7 mouse cellular contexts compared by ENCODE assay signal in genomic region chr10:69399814-69400385, GRCm38 (mm10). TPM values are rescaled to one million over a fixed set of nuclear protein-coding genes. Genes with fewer than 3 reads are reported as not detected.
DNase-seq lines count a peak whose midpoint lies in the region; ATAC-seq lines count a peak whose summit lies in the region.

No protein-coding gene starts in this region.

- H3K4me3 ChIP-seq in embryonic facial prominence, embryonic 12.5 days: peak overlapping the region; percentile 57
- H3K4me3 ChIP-seq in midbrain, embryonic 13.5 days (replicated peaks): peak overlapping the region; percentile 65

- 5% methylated on average over 17 of the region's 17 CpGs for WGBS in embryonic facial prominence, embryonic 12.5 days
- WGBS in midbrain, embryonic 13.5 days: 4% methylated on average over 17 of the region's 17 CpGs

- H3K27ac ChIP-seq in embryonic facial prominence, embryonic 12.5 days: no peak overlapping the region
- H3K27ac ChIP-seq in midbrain, embryonic 13.5 days: no peak overlapping the region

- H3K9me3 ChIP-seq in embryonic facial prominence, embryonic 12.5 days: no peaks in the 10 kb centered on the region
- no peaks in the 10 kb centered on the region for H3K9me3 ChIP-seq in midbrain, embryonic 13.5 days

- peak overlapping the region; percentile 100 for H3K4me2 ChIP-seq in embryonic facial prominence, embryonic 12.5 days (replicated peaks)
- peak overlapping the region; percentile 100 for H3K4me2 ChIP-seq in midbrain, embryonic 13.5 days (replicated peaks)

- H3K4me1 ChIP-seq in embryonic facial prominence, embryonic 12.5 days: peaks cover 19% of the 10 kb centered on the region
- H3K4me1 ChIP-seq in midbrain, embryonic 13.5 days (replicated peaks): peaks cover 27% of the 10 kb centered on the region

- ATAC-seq in embryonic facial prominence, embryonic 12.5 days (ENCODE audit: insufficient number of reproducible peaks, insufficient read depth, low FRiP score, low TSS enrichment): no peak
- no peak for ATAC-seq in midbrain, embryonic 13.5 days

- H3K27me3 ChIP-seq in embryonic facial prominence, embryonic 12.5 days: peaks cover 54% of the 10 kb centered on the region
- peaks cover 58% of the 10 kb centered on the region for H3K27me3 ChIP-seq in midbrain, embryonic 13.5 days

- peak; percentile 51 for DNase-seq in embryo, embryonic 10 days (ENCODE audit: low spot score)
- peak; percentile 14 for DNase-seq in kidney, adult 9 months
- no peak for DNase-seq in ovary, adult 18-20 months (ENCODE audit: low spot score)
- no peak for DNase-seq in c-Kit-positive CD71-positive TER-119-positive erythroid progenitor cells, embryonic 14.5 days (ENCODE audit: low spot score)
- no peak for DNase-seq in thymus, adult 18-20 months

- H3K9ac ChIP-seq in embryonic facial prominence, embryonic 12.5 days: peak overlapping the region; percentile 64
- peak overlapping the region; percentile 59; the same call in 1 of the 2 replicates for H3K9ac ChIP-seq in midbrain, embryonic 13.5 days (replicated peaks)

- no peaks in the 10 kb centered on the region for H3K36me3 ChIP-seq in embryonic facial prominence, embryonic 12.5 days
- no peaks in the 10 kb centered on the region for H3K36me3 ChIP-seq in midbrain, embryonic 13.5 days

RNA-seq across cellular contexts. Expression of gene Ank3, which starts 1.3 kb away (rescaled TPM):
- 38.7 and 40.0 TPM in 2 replicates for polyA plus RNA-seq in embryonic facial prominence, embryonic 12.5 days (2016; fragmentation: Nextera tagmentation; extraction: Ambion mirVana)
- polyA plus RNA-seq in midbrain, embryonic 13.5 days (2015; fragmentation: Nextera tagmentation; extraction: Ambion mirVana): 102 and 110 TPM in 2 replicates

RNA-seq across cellular contexts. Expression of gene Cdk1, which starts 47.2 kb away (rescaled TPM):
- 372 and 387 TPM in 2 replicates for polyA plus RNA-seq in embryonic facial prominence, embryonic 12.5 days (2016; fragmentation: Nextera tagmentation; extraction: Ambion mirVana)
- polyA plus RNA-seq in midbrain, embryonic 13.5 days (2015; fragmentation: Nextera tagmentation; extraction: Ambion mirVana): 149 and 181 TPM in 2 replicates

Comparison
In these comparisons a context has a peak if more than half of its experiments do, and no peak if none do; other contexts are left out.
1. DNase-seq: peak in embryo, embryonic 10 days (single experiment) and kidney, adult 9 months (single experiment); none in ovary, adult 18-20 months (single experiment), c-Kit-positive CD71-positive TER-119-positive erythroid progenitor cells, embryonic 14.5 days (single experiment) and thymus, adult 18-20 months (0 of 2).